Mouse (Mus musculus) T-cell, adult 66 days (primary cell): ENCODE measurements around the gene Rad9a. TPM values are rescaled to one million over a fixed set of nuclear protein-coding genes. Genes with fewer than 3 reads are reported as not detected.

Experiments
- total RNA-seq, 2 experiments: library from RNA; stranded (reverse); gene quantifications; 3 replicates in 1 of 2; 4 replicates in 1 of 2; pipeline ENCODE4 v1.2.4; 2023

The Rad9a gene
- 10 to 100 TPM; 46.6 to 54.9 TPM for total RNA-seq

DNA sequence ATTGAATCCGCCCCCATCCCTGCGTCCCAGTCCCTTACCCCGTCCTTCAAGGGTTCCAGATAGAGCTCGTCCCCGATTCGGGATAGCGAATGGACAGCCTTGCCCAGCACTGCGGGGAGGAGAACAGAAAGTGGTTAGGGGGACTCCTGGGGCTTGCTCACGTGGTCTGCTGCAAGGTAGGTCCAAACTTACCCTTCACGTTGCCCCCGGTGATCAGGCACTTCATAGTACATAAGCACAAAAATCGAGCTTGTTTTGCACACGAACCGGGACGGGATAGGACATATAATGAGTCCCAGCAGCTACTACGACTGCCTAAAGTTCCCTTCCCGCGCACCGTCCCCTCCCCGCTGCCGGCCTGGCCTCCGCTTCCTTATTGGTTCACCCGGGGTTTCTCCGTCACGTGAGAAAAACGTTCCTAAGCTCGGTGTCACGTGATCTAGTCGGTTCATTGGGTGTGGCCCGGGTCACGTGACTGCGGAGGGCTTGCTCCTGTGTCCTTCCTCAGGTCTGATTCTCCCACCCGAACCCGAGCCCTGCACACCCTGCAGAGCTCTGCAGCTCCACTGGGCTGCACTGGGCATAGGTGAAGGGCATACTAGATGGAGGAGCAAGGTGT lies at the start of gene Rad9a:
Rad9a (minus strand) TSS at position 372 of the 619 bp plus-strand sequence.

DNA sequence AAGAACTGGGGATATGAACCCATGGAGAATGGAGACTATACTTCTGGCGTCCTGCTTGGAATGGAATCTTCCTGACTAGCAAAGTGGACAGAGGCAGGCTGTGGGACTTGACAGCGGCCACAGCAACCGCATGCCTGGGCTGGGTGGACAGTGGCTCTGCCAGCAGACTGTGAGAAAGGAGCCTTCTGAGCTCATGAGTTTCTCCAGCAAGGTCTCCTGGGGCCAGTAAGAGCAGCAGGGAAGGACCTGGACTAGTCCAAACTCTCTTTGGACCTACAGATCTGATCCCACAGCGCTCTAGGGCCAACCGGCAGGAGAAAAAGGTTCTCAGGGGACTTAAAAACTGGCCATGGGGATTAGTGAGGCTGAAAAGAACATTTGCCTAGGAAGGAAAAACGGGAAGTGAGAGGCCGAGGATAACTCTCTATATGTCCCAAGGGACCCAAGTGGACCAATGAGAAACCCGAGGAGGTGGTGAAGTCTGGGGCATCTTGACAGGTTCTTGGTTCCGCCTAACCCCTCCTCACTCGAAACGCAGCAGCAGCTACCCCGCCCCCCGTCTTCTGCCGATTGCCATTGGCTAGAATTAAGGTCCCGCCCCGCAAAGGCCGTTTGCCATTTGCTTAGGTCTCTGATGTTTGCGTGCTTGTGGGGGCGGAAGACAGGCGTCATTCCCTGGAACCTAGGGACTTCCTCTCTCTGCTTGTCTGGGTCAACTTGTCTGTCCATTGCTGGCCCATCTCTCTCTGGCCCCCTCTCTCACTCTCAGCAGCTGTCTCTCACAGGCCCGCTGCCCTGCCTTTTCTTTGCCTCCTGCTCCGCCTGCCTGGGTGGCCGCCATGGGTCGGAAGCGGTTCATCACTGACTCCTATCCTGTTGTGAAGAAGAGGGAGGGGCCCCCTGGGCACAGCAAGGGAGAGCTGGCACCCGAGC lies 30.1 kb upstream of the Rad9a start, which contains the start of gene Pold4:
Pold4 (plus strand) TSS at position 647 of the 933 bp plus-strand sequence.

DNA sequence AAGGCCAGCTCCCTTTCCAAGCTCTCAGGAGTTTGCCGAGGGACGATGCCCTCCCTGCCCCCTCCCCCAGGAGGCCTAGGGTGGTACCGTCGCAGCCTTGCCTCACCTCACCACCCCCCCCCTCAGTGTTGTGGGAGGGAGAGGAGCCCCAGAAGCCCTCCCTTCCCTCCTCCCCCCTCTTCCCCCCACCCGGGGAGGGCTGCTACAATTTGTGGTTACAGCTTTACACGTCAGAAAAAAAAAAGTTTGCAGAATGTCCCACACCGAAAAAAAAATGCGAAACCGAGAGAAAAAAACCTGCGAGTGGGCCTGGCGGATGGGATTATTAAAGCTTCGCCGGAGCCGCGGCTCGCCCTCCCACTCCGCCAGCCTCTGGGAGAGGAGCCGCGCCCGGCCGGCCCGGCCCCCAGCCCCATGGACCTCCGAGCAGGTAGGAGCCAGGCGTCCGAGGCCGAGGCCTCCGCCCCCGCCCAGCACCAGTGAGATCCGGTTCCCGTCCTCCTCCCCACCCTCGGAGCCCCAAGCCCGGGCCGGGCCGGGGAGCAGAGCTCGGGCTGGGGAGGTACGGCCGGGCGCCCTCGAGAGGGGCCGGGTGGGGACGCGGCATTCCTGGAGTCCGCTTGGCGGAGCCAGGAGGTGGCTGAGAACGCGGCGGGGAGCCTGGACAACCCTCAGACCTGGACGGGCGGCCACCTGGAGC lies 12.8 kb upstream of the Rad9a start, which contains the start of the genes Clcf1 and AC109138.7:
Clcf1 (plus strand) TSS at position 168 of the 700 bp plus-strand sequence.
AC109138.7 (plus strand) TSS at position 287 of the 700 bp plus-strand sequence.

GRCm38 (mm10) chr19:4191528-4192250 lies 9.8 kb downstream of the Rad9a start, which contains the start of gene Ppp1ca:
Gene Ppp1ca (plus strand): TSS chr19:4192065.

GRCm38 (mm10) chr19:4190831-4191334 lies 10.6 kb downstream of the Rad9a start, which contains the start of gene Tbc1d10c:
Gene Tbc1d10c (minus strand): TSS chr19:4191284.

DNA sequence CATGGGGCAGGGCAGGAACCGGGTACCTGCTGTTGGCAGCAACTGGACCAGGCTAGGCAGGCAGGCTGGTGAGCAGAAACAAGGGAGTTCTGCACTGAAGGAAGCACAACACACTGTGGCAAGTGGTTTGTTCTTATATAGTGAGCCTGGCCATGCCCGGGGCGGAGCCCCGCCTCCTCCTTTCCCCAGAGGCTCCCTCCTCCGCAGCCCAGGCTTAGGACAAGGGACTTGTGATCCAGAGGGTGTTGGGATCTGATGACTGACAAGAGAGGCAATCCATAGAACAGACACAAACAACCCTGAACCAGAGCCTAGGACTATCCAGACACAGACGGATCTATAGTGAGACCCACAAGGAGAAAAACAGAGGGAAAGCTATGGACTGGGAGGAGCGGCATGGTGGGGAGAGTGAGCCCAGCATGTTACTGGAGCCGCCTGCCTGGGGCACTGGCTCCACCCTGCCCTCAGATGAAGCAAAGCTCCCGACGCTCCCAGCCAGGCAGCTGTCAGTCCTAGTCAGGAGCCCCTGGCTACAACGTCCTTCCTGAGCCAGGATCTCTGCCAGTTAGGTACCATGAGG lies 26.0 kb downstream of the Rad9a start, which contains the start of gene Carns1:
Carns1 (minus strand) TSS at position 112 of the 580 bp plus-strand sequence.

GRCm38 (mm10) chr19:4162646-4163542 lies 38.6 kb downstream of the Rad9a start, which contains the start of gene Rps6kb2:
Gene Rps6kb2 (minus strand): TSS chr19:4163354.

GRCm38 (mm10) chr19:4153232-4153654 lies 48.2 kb downstream of the Rad9a start, which contains the start of gene Ptprcap:
Gene Ptprcap (plus strand): TSS chr19:4153604.

DNA sequence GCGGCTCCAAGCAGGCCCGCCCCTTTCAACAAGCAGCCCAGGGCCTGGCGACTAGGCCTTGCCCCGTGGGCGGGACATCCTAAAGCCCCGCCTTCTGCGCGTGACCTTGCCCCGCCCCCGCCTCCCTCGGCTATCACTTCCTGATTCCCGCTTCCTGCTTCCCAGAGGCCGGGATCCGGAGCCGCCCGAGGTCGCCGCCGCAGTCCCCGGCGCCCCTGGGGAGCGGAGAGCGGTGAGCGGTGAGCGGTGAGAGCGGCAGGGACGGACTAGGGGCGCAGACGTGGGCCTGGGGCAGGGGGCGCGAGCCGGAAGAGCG lies 53.0 kb downstream of the Rad9a start, which contains the start of gene Coro1b:
Coro1b (plus strand) TSS at position 129 of the 316 bp plus-strand sequence.

Other genes starting within 250 kb of the Rad9a start
- gene Aldh3b3, start 243.0 kb downstream of the Rad9a start, total RNA-seq = not detected
- gene Aldh3b2, start 229.3 kb downstream of the Rad9a start, total RNA-seq = not detected
- not detected for gene Acy3, start 215.1 kb downstream of the Rad9a start, total RNA-seq
- gene Tbx10, start 208.9 kb downstream of the Rad9a start, total RNA-seq = not detected
- gene Nudt8, start 201.1 kb downstream of the Rad9a start, total RNA-seq = 1 to 10 TPM; 5.1 to 8.8 TPM
- gene Gm49405, start 201.0 kb downstream of the Rad9a start, total RNA-seq = 1 to 10 TPM; 1.2 to 1.4 TPM
- gene Doc2g, start 198.3 kb downstream of the Rad9a start, total RNA-seq = 1 to 10 TPM; 3.3 to 3.8 TPM
- 10 to 100 TPM; 92.7 to 97.9 TPM for gene Ndufv1, start 188.9 kb downstream of the Rad9a start, total RNA-seq
- gene Gstp1, start 163.7 kb downstream of the Rad9a start, total RNA-seq = 100 to 1,000 TPM; 219 to 238 TPM
- gene Gstp2, start 155.6 kb downstream of the Rad9a start, total RNA-seq = 10 to 100 TPM; 26.7 to 30.7 TPM
- gene Gstp3, start 142.1 kb downstream of the Rad9a start, total RNA-seq = 10 to 100 TPM; 28.7 to 37.1 TPM
- gene Cabp2, start 120.1 kb downstream of the Rad9a start, total RNA-seq = not detected
- 100 to 1,000 TPM; 166 to 171 TPM for gene Cdk2ap2, start 104.5 kb downstream of the Rad9a start, total RNA-seq
- gene Pitpnm1, start 101.7 kb downstream of the Rad9a start, total RNA-seq = 100 to 1,000 TPM; 322 TPM
- gene Aip, start 75.8 kb downstream of the Rad9a start, total RNA-seq = 100 to 1,000 TPM; 144 to 147 TPM
- 1 to 10 TPM in 1 of 2 experiments, under 1 TPM in 1; 0.99 to 1.7 TPM for gene Gpr152, start 61.9 kb downstream of the Rad9a start, total RNA-seq
- gene Cabp4, start 57.6 kb downstream of the Rad9a start, total RNA-seq = not detected
- gene Coro1b, start 53.0 kb downstream of the Rad9a start, total RNA-seq = 100 to 1,000 TPM; 127 to 139 TPM
- 100 to 1,000 TPM; 313 to 348 TPM for gene Ptprcap, start 48.1 kb downstream of the Rad9a start, total RNA-seq
- 10 to 100 TPM; 34.8 to 49.8 TPM for gene Rps6kb2, start 38.3 kb downstream of the Rad9a start, total RNA-seq
- 10 to 100 TPM; 68.8 to 73.6 TPM for gene Carns1, start 26.2 kb downstream of the Rad9a start, total RNA-seq
- 100 to 1,000 TPM; 292 to 316 TPM for gene Tbc1d10c, start 10.4 kb downstream of the Rad9a start, total RNA-seq
- gene Ppp1ca, start 9.6 kb downstream of the Rad9a start, total RNA-seq = 100 to 1,000 TPM; 386 to 415 TPM
- 100 to 1,000 TPM; 139 to 167 TPM for gene Clcf1, start 12.6 kb upstream of the Rad9a start, total RNA-seq
- gene AC109138.7, start 12.7 kb upstream of the Rad9a start, total RNA-seq = not detected
- 10 to 100 TPM; 50.8 to 51.4 TPM for gene Pold4, start 30.2 kb upstream of the Rad9a start, total RNA-seq
- gene Ssh3, start 67.5 kb upstream of the Rad9a start, total RNA-seq = 10 to 100 TPM; 17.8 to 18.9 TPM
- 10 to 100 TPM; 19.0 to 20.5 TPM for gene Ankrd13d, start 81.5 kb upstream of the Rad9a start, total RNA-seq
- 100 to 1,000 TPM; 399 to 431 TPM for gene Grk2, start 104.6 kb upstream of the Rad9a start, total RNA-seq
- 100 to 1,000 TPM; 155 to 160 TPM for gene Kdm2a, start 196.6 kb upstream of the Rad9a start, total RNA-seq
- 1 to 10 TPM in 1 of 2 experiments, under 1 TPM in 1; 0.39 to 1.8 TPM for gene Rhod, start 237.8 kb upstream of the Rad9a start, total RNA-seq